Mouse (Mus musculus): Measurements from ENCODE around the gene Csnk1e. TPM values are rescaled to one million over a fixed set of nuclear protein-coding genes. Genes with fewer than 3 reads are reported as not detected.

Gene Csnk1e
- polyA plus RNA-seq, 1 experiment from 2014 or later, result 70.8 TPM

DNA sequence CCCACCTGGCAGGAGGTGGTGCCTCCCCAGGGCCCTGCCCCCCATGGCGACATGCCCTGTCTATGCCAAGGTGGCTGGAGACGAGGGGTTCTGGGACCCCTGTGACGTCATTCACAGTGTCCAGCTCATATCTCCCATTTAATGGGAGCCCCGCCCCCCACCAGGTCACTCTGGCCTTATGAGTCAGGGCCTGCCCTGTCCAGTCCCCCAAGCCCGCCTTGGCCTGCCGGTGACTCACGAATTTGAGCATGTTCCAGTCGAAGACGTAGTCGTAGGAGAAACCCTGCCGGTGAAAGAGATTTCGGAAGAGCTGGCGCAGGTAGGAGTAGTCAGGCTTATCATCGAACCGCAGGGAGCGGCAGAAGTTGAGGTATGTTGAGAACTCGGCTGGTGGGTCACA is 30.8 kb downstream of the Csnk1e start:
- DNase-seq (ENCODE audit: low spot score), result no peak

DNA sequence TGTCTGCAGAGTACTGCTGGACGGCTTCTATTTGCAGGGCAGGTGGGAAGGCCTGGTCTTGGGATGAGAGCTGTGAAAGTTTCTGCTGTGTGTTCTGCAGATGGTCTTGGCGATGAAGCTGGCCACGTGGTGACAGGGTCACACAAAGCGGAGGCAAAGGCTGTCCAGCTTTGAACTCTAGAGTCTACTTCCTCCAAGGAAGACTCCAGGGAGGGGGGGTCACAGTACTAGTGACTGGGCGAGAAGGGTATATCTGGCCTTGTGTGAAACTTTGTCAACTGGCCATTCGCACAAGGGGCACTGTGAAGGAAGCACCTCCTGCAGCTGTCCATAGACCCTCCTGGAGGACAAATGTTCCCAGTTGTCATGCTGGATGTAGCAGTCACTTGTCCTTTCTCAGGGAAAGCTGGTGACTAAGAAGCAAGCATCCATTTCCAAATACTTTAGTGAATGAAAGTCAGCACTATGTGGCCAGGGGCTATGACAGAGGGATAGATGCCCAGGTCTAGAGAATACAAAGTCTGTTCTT is 32.6 kb downstream of the Csnk1e start:
- no peak for DNase-seq (ENCODE audit: low spot score)

DNA sequence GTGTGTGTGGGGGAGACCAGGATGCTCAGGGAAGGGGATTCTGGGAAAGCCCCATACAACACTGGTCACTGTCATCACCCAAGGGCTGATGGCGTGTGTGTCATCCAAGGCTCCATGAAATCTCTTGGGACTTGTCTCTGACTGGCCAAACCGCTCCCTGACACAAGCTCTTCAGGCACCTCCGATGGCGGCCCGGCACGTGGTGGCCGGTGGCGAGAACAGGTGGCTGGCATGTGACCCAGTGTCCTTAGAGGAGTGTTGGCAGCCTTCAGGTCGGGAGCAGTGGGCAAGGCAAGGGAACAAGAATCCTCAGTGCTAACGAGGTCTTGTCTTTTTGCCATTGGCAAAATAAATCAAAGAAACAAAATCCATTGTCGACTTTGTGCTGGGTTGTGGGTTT is 36.7 kb downstream of the Csnk1e start:
- DNase-seq (ENCODE audit: low spot score), result no peak

DNA sequence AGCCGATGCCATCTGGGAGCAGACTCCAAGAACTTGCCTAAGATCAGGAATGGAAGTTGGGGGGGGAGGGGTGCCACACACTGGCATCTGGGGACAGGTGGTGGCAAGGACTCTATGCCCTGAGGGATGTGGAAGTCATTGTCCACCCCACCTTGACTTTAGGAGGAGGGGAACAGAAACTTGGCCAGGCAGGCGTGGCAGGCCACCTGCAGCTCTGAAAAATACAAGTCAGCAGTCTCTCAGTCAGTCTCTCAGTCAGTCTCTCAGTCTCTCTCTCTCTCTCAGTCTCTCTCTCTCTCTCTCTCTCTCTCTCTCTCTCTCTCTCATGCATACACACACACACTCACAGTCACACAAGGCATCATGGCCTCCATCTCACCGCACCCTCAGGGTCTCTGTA is 37.1 kb downstream of the Csnk1e start:
- no peak for DNase-seq (ENCODE audit: low spot score)

DNA sequence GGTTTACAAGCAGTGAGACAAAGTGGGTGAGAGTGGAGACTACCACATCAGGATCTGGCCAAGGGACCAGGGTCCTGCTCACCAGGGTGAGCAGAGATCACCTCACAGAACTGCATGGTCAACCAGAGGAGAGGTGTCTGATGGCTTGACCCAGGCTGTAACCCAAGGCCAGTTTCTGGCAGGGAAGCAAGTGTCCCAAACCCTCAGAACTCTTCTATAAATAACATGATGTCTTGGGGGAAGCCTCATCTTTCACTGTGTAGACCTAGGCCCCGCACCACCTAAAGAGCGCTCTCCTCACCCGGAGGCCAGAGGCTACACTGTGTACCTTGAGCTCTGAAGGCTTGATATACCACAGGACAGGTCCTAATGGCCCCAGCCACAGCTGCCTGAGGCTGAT is 38.0 kb downstream of the Csnk1e start:
- DNase-seq (ENCODE audit: low spot score), result no peak

DNA sequence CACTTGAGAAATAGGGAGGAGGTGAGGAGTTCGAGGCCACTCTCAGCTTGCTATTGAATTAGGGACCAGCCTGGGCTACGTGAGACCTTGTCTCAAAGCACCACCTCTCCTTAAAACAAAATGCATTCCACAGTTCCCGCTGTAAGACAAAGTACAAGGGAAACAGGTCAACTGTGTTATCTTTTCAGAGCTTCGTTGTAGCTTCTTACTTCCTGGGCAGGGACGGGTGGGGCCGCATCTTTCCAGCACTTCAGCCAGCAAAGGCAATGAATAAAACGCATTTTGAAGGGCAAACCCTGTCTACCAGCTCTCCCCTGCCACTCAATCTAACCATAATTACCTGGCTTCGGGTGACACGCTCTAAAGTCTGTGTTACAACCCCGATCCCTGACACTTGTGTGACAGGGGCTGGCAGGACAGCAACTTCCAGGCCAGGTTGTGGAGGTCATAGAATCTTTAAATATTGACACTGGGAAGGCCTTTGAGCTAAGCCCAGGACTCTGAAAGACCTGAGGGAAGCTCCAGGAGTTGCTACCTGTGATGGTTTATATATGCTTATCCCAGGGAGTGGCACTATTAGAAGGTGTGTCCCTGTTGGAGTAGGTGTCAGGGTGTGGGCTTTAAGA is 38.8 kb downstream of the Csnk1e start:
- DNase-seq (ENCODE audit: low spot score), result no peak

DNA sequence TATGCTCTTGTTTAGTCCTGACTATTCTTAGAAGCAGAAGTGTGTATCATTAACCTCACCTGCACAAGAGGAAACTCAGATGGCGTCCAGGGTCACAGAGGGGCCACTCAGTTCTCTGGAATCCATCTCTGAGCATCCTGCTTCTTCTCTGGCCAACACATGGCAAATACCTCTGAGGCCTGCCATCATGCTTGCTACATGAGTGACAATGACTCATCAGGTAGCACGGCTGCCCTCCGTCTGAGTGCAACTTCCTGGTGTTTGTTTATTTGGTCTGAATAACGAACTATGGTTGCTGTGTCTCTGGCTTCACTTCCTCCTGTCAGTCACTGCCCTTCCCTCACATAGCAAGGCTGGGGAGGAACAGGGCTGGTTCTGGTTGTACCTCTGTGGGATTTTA is 40.9 kb downstream of the Csnk1e start:
- peak; percentile 39 for DNase-seq (ENCODE audit: low spot score)

DNA sequence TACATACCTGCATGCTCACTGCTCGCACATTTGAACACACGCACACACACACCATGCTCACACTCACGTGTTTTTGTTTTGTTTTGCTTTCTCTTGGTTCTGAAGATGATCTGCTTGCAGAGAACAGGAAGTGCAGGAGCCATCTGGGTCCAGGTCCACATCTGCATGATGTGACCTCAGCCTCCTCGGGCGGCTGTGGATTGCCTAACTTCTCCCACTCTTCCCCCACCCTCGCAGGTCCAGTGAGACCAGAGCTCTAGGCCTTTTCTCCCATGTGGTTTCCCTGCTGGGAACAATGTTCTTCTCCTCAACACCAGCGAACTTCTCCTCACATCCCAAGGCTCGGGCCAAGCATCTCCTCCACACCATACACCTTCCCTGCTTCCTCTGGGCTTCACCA is 41.6 kb downstream of the Csnk1e start:
- DNase-seq (ENCODE audit: low spot score), result peak; percentile 30

DNA sequence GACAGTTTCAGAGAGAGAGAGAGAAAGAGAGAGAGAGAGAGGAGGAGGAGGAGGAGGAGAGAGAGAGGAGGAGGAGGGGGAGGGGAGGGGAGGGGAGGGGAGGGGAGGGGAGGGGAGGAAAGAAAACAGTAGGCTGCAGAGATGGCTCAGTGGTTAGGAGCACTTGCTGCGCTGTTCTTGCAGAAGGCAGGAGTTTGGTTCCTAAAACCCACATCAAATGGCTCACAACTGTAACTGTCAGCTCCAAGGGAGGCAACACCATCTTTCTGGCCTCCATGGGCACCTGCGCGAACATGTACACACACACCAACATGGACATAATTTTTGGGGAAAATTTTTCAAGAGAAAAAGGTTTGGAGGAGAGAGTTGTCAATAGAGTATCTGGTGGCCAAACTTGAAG is 42.2 kb downstream of the Csnk1e start:
- DNase-seq (ENCODE audit: low spot score), result peak; percentile 60

DNA sequence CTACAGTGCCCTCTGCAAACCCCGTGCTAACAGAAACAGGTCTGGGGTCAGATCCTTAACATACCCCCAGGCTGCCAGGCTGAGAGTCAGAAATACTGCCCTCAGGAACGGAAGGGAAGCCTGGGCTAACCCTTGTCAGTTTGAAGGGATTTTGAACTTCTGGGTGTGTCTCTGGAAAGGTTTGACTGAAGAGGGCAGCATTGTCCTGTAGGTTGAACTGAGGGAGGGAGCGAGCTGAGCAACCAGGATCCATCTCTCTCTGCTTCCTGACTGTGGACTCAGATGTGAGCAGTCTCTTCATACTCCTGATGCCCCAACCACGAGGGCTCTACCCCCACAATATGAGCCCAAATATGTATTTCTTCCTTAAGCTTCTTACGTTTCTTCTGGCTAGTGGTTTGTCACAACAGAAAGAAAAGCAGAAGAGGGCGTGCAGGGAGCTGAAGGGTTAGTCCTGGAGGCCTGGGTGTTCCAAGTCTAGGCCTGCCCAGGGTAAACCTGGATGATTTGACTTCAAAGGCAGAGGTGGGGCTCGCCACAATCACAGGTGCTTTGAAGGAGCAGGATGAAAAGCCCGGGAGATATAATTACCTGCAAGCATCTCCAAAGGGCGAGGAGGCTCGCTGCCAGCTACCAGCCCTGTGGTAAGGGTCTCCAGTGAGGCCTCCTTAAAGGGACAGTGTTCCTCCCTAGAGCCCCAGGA is 43.9 kb downstream of the Csnk1e start:
- peak; percentile 32 for DNase-seq (ENCODE audit: low spot score)

DNA sequence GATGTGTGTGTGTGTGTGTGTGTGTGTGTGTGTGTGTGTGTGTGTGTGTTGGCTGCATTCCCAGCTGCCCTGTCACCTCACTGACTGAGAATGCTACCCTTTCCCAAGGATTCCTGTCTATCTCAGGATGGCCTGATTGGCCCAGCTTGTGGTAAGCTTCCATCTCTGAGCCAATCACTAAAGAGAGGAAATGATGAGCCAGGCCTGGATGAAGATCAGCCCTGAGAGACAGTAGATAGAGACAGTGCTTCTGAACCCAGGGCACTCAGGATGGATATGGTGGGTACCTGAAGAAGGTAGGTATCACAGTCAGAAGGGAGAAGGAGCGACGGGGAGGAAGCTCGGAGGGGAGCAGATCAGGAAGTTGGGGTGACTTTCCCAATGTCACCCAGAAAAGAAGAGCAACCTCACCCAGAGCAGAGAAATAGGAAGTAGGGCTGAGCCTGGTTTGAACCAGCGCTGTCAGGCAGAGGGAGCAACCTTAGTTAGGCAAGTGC is 46.2 kb downstream of the Csnk1e start:
- no peak for DNase-seq (ENCODE audit: low spot score)

DNA sequence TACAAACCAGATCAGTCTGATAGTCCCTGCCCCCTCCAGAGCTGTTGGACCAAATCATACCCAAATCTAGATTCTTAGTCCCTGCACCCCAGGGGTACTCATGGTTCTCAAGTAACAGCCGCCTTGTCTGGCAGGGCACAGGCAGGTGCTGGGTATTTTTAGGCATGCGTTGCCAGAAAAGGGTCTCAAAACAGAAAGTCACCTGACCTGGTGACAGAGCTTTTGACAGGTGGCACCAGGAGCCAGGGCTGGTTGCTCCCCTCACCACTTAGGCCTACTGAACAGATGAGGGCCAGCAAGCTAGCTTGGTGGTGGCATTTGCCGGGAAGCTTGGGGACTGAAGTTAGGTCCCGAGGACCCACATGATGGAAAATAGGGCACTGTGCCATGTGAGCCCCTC is 48.8 kb downstream of the Csnk1e start:
- DNase-seq (ENCODE audit: low spot score), result peak; percentile 73

DNA sequence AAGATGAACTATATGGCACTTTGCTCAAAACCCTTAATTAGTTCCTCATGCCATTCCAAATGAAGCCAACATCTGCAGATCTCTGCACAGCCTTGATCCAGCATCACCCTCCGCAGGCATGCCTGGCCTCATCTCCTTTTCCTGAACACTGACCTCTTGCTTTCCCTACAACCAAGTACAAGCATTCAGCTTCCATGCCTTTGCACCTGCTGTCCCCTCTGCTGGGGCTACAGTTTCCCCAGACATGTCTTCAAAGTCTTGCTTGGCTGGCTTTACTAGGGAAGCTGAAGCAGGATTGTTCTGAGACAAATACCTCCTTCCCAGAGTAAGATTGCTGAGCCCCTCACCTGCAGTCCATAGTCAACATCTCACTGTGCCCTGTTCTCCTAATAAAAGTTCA is 51.1 kb downstream of the Csnk1e start:
- no peak for DNase-seq (ENCODE audit: low spot score)

DNA sequence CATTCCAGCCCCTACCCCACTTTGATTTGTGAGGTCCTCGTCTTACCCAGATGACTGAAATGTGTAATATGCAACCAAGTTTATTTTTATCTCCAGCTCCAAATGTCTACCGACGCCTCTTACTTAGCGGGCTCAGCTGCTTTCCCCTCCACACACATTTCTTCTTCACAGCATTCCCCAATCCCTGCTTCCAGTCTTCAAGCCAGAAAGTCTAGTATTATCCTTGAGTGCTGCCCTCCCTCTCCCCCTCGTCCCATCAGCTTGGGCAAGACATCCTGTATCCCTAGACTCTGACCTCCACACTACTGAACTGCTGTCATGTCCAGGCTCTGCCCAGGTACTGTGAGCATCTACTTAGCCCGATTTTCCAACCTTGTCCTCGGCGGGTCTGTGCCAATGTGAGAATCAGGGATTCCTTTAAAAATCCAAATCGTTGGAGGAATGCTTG is 51.6 kb downstream of the Csnk1e start:
- no peak for DNase-seq (ENCODE audit: low spot score)

DNA sequence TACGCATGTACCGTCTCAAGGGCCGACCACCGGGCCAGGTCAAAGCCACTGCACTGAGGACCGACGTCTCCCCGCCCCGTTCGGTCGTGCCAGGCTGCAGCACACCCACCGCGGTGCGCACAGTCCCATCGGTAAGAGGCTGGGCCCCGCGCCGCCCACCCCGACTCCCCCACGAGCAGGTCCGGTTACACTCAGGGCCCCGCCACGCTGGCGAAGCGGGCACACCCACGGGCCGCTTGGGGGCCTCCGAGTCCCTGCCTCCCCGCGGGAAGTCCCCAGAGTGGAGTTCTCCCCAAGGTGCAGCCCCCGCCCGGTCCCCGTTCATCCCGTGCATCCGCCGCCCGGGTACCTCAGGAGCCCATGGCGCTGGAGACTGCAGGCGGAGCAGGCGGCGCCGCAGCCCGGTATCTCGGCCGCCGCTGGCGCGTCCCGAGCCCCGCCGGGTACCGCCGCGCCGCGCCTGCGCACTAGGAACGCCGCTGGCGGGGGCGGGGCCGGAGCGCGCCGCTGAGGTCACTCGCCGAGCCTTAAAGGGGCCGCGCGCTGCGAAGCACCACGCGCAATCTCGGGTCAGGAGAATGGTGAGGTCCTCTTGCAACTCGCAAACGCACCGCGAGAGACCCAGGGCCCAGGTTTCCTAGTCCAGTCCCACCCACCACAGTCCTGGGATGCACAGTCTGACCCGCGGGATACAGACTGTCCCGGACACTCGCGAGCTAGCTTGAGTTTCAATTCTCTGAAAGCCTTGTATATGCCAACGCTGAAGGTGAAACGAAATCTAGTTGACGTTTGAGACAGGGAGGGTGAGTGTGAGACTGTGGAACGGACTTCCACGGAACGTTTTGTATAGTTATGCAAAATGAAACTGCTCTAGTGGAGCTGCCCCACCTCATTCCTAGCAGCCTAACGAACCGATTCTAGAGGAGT is 52.3 kb downstream of the Csnk1e start, which contains the start of gene Tmem184b:
Gene Tmem184b (minus strand): TSS at position 734 of the 927 bp plus-strand sequence.
- peak; percentile 90 for DNase-seq (ENCODE audit: low spot score)

DNA sequence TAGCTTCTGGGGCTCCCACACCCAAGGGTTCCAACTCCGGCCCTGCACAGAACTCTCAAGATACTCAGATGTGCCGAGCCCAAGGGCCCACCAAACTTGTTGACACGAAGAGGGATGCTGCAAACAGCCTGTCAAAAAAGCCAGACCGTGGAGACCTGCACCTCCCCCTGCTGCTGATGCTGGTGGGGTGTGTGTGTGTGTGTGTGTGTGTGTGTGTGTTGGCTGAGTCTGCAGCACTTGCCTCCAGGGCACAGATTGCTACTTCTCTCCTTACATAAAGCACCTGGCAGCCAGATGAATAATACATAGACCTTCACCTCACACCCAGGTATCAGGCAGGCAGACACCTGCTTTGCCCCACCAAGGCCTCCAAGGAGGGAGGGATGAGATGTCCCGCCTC is 53.2 kb downstream of the Csnk1e start:
- DNase-seq (ENCODE audit: low spot score), result no peak

DNA sequence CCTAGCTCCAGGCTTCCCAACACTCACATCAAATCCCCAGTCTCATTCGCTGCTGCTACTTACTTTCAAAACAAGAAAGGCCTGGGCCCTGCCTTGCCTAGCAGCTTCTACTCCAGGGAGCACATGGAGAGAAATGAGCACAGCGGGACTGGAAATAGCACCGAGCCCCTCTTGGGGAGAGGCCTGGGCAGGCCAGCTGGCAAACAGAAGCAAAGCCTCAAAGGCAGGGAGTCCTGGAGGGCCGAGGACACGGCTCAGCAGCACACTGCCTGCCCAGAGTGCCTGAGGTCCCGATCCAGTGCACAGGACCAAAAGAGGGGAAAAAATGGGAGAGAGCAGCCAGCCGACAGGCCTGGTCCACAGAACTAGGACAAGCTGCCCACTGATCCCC is 54.4 kb downstream of the Csnk1e start:
- DNase-seq (ENCODE audit: low spot score), result no peak

DNA sequence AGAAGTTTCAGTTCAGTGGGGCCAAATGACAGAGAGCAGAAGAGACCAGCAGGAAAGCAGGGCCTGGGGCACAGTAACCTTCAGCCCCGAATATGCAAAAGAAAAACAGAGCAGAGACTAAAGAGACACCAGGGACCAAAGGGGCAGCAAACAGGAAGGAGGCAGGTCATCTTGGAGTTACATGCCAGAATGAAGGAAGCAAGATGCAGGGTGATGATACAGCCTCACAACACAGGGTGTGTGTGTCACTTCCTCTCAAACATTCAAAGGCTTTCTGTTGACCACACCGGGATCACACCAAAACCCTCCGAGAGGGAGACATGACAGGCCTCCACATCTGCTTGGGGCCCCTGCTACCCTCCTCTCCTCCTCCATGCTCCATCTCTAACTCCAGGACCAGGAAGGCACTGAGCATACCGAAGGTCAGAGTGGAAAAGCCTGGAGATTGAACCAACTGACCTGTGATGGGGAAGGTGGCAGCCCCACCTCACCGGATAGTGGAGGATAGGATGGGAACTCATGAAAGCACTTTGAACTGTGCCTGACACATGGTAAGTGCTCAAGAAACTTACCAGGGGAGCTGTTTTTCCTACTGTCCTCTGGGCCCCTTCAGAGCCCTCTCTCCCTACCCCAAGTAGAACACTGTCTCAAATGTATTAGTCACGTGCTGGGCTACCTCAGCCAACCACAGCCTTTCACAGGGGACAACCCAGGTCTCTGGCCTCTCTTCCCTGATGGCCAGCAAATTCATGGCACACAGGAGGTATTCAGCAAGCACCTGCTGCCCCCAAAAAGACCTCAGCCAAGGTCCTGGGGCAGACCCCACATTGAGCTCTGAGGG is 55.0 kb downstream of the Csnk1e start:
- DNase-seq (ENCODE audit: low spot score), result no peak

DNA sequence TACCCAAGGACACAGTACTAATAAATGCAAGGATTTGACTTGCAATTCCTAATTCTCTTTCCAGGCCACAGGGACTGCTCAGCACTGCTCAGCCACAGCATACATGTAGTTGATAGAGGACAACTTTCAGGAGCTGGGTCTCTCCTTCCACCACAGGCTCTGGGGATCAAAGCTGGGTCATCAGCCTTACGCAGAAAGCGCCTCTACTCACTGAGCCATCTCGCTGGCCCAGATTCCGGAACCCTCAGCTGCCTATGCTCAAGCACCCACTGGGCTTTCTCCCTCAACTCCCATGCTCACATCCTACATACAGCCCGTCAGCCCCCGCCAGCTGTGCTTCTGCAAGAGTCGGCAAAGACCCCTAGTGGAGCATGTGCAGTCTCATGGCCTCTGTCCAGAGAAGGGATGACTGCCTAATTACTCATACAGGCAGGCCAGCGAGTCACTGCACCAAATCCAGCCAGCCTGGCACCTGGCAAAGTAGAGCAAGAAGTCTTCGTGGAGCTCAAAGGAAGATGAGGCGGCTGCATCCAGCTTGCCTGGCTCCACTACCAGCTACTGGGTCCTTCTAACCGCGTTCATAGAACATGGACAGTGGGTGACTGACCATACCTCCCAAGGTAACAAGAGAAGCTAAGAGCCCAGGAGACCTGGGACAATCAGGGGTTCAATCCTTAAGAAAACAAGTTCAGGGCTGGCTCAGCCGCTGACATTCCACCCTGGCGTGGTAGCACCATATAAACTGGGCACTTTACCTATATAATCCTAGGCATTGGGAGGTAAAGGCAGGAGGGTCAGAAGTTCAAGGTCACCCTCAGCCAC is 55.9 kb downstream of the Csnk1e start:
- DNase-seq (ENCODE audit: low spot score), result no peak

DNA sequence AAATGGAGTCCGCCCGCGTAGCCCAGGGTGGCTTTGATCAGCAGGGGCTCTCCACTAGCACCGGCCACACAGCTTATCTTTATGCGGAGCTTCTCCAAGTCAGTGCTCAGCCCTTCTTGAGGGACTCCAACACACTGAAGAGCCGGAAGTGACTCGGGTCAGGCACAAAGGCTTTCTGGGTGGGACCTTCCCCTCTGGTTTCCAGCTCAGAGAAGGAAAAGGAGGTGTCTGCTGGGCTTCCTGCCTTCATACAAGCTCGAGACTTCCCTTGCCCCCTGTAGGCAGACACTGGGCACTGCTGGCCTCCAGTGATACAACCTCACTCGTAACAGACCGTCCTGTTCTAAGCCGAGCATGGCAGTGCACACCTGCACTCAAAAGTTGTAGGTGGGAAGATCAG is 58.6 kb downstream of the Csnk1e start:
- DNase-seq (ENCODE audit: low spot score), result peak; percentile 82

Data from thymus, postnatal 0 days (tissue).